Mouse (Mus musculus) lung, postnatal 4 days (tissue): ENCODE data around the gene Adprhl2.

Source experiments
- DNase-seq, 2 experiments: peaks; one replicate each; pipeline ENCODE4 v3.0.0; 2021

Adprhl2 gene

GRCm38 (mm10) chr4:126321111-126321853, at the start of gene Adprhl2:
Adprhl2 (minus strand) TSS chr4:126321703.
- peak; percentile 97 to 99 for DNase-seq

- no peak for DNase-seq
These were observed 38.6 kb upstream of the Adprhl2 start for GRCm38 (mm10) chr4:126360069-126360468.

- no peak for DNase-seq
These were observed 21.9 kb upstream of the Adprhl2 start for GRCm38 (mm10) chr4:126343451-126343850.

- no peak for DNase-seq
These were observed 18.0 kb upstream of the Adprhl2 start for GRCm38 (mm10) chr4:126339461-126339860.

GRCm38 (mm10) chr4:126332358-126332757, 10.9 kb upstream of the Adprhl2 start:
- no peak for DNase-seq

GRCm38 (mm10) chr4:126331751-126332150, 10.2 kb upstream of the Adprhl2 start:
- no peak for DNase-seq

DNA sequence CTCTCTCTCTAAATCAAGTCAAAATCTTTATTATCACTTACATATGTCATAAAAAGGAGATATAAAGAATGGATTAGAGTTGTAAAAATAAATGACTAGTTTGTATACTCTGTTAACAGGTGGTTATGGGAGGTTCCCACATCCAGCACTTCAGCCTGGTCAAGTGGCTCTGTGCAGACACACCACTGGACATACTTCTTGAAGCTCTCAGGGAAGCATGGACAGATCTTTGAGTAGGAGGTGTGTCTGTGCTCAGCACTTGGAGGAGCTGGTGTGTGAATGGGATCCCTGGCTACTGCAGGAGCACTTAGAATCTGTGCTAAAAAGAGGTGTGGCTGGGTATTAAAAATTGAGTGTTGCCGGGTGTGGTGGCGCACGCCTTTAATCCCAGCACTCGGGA, 8.8 kb upstream of the Adprhl2 start:
- no peak for DNase-seq

GRCm38 (mm10) chr4:126326036-126326435, 4.5 kb upstream of the Adprhl2 start:
- no peak for DNase-seq

GRCm38 (mm10) chr4:126325281-126325861, 3.9 kb upstream of the Adprhl2 start, which contains the start of gene Tekt2:
Tekt2 (minus strand) TSS chr4:126325688.
- DNase-seq: peak in 1 of 2 experiments; percentile 51

DNA sequence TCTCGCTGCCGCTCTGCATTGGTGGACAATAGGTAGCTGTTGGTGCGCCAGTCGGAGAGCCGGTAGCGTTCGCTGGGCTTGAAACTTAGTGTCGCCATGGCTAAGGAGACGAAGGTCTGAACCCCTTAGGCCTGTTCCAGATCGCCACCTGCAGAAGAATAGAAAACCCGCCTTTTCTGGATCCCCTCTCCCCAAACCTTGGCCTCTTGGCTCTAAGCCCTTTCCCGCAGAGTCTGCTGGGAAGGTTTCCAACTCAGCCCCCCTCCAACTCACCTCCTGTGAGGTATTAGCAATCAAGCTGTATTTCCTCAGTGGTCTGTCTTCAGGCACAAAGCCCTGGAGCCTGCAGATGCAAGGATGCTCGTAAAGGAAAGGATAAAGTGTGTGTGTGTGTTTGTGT, 3.4 kb upstream of the Adprhl2 start:
- DNase-seq: no peak

DNA sequence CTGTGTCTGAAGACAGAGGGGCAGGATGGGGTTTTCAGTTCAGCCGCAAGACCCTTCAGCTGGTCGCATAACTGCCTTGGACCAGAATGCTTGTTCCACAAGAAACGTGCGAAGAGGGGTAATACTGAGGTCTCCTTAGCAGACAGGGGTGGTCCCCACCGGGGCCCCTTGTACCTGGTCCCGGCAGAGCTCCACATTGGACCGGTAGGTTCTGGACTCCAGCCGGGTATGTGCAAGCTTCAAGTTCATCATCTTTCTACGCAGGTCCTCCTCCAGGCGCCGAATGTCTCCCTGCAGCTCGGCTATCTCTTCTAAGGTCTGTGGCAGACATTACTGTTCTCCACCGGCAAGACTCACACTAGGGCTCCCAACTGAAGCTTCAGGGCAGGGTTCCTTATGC, 1.1 kb upstream of the Adprhl2 start:
- no peak for DNase-seq

DNA sequence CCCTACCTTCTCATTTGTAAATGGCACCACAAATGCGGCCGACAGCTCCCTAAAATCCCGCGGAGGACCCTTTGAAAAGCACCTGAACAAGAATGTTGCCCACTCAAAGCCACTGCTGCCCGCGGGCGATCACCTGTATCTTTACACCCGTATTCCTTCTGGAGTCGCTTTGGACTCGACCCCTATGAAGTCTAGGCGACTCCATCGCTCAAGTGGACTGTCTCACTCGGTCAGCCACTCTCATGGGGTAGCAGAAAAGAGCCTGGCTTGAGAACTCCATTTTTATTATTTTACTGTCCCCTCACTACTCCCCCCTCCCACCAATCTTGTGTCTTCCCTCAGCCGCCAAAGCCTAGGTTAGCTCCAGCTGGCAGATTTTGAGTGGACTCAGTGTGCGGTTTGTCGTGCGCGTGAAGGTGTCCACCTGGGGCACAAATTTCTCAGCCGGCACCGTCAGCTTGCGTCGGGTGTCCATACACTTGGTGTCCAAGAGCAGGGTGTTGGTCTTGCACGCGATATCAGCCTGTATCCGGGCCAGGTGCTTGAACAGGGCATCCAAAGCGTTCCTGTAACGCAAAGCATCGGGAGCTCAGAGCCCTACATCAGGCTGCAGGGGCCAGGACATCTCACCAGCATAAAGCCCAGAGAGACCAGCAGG, 480 bp upstream of the Adprhl2 start:
- DNase-seq: no peak

GRCm38 (mm10) chr4:126319806-126320205, 1.7 kb downstream of the Adprhl2 start:
- DNase-seq: no peak

DNA sequence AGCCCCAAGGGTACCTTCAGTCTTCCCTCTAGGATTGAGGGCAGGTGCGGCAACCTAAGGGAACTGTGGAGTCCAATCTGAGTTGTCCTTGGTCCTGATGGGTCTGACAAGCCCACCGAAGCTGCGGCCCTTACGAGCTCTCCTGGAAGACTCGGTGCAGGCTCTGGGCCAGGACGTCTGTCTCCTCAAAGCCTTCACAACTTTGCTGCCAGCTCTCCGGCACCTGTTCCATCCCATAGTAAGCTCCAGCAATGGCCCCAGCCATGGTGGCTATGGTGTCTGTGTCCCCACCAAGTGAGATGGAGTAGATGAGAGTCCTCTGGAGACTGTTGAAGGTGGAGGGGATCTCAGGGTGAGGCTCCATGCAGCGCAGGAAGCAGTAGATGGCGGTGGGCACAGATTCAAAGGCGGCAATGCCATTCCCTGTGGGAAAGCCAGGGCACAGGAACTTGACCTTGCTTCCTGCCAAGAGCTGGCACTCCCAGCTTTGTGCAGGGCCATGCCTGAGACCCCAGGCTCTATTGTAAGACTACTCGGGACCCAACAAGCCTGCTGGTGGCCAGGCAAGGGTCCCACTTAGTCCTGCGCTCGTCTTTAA, 5.0 kb downstream of the Adprhl2 start:
- no peak for DNase-seq

DNA sequence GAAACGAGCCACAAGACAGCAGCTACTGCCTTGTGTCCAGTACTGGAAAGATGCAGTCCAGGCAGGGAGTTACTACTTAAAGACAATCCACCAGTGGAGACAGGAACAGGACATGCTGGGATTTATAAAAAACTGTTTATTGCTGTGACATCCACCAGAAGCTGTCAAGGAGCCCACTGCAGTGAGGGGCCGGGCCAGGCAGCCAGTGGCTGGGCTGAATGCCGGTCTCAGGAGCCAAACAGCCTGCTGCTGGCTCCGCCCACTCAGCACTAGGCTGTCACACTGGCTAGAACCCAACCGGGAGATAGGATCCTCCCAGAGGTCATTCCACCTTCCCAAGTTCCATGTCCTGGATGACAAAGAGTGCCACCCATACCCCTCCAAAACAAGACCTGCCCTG, 5.6 kb downstream of the Adprhl2 start:
- DNase-seq: peak in 1 of 2 experiments; percentile 63

DNA sequence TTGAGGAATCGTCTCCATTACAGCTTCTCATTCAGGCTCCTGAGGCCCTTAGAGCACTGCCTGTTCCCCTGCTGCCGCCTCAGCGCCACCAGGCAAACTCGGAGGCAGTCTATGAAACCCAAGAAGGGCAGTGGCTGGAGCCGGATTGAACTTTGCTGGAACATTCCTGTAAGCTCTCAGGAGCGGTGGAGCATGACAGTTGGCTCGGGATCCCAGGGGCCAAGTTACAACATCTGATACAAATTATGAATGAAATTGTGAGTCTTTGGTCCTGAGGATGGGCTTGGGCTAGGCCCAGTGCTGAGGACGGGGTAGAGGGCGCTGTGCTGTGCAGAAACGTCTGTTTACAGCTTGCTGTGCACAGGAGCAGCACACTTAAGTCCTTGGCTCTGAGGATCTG, 7.1 kb downstream of the Adprhl2 start:
- no peak for DNase-seq

GRCm38 (mm10) chr4:126313202-126313601, 8.3 kb downstream of the Adprhl2 start:
- no peak for DNase-seq

- DNase-seq: no peak
These were observed 9.8 kb downstream of the Adprhl2 start for GRCm38 (mm10) chr4:126311566-126312200.

DNA sequence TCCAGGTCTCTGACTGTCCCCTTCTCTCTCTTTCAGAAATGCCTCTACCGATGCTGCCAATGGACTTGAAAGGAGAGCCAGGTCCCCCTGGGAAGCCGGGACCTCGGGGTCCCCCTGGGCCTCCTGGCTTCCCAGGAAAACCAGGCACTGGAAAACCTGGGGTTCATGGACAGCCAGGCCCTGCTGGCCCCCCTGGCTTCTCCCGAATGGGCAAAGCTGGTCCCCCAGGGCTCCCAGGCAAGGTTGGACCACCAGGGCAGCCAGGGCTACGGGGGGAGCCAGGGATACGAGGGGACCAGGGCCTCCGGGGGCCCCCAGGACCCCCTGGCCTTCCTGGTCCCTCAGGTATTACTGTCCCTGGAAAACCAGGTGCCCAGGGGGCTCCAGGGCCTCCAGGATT, 11.2 kb downstream of the Adprhl2 start:
- no peak for DNase-seq

DNA sequence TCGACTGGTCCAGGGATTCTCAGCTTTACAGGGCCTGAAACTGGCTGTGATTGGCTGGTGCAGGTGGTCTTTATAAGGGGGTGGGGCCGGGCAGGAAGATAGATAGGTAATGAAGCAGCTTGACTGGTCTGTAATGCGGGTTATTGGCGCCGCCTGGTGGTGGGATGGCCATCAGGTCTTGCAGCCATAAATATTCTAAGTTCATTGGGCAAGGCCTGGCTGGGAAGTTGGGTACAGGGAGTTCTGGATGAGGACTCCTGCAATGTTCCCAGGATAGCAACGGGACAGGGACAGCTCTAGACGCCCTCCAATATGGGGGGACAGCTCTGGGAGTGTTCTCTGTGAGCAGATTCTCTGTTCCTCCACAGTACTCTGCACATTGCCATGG, 11.6 kb downstream of the Adprhl2 start:
- peak; percentile 81 to 88 for DNase-seq

DNA sequence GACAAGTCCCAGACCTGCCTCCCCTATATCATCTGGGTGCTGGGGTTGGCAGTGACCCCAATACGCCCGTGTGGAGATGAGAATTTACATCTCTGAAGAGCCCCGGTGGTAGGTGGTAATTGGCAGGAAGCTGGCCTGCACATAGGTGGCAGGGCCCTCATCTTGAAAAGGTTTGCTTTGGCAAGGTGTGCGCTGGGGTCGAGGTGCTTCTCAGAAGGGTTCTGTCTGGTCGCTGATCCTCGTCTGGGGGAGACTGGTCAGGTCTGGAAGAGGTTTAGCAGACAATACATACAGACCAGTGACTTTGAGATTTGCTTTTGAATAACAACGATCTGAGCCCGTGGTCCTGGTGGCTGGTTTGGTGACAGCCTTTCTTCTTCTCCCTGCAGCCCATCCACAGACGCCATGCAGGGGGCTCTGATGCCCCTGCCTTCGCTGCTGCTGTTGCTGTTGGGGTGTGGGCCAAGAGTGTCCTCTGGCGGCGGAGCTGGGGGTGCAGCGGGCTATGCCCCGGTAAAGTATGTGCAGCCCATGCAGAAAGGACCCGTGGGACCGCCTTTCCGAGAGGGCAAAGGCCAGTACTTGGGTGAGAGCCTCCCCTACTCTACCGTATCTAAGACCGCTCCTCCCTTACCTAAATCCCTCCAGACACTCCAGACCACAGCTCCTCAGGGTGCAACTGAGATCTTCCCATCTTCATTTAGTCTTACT, 12.1 kb downstream of the Adprhl2 start:
- DNase-seq: peak in 1 of 2 experiments; percentile 55

DNA sequence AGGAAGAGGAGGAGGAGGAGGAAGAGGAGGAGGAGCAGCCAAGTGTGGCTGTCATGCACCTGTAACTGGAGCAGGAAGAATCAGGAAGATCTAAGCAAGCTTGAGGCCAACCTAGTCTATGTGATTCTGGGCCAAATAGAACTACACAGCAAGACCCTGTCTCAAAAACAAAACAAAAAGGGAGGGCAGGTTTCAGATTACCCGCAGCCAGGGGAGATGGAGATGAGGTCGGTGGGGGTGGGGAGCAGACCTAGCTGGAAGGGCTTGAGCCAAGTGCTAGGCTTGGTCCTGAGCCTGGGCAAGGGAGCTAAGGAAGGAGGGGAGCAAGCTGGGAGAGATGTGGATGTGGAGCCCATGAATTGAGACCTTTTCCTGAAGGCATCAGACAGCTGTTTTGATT, 14.7 kb downstream of the Adprhl2 start:
- DNase-seq: no peak

DNA sequence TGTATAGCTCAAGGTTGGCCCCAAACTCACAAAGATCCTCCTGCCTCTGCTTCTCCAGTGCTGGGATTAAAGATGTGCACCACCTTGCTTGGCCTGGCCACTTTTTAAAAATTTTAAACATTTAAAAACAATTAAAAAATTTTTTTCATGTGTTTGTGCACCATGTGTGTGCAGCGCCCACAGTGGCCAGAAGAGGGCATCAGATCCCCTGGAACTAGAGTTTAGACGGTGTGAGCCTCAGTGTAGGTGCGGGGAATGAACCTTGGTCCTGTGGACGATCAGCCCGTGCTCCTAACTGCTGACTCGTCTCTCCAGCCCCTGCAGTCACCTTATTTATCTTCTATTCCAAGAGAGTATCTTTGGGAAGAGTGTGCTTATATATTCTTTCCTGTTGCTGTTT, 15.4 kb downstream of the Adprhl2 start:
- DNase-seq: no peak
